Mouse (Mus musculus): ENCODE data around the gene Polr3c. TPM values are rescaled to one million over a fixed set of nuclear protein-coding genes. Genes with fewer than 3 reads are reported as not detected.
"Not testable (repeated sequence)": the region's sequence is repeated elsewhere in the genome, so short reads cannot be mapped to it uniquely, and the experiment has no call there.

The Polr3c gene
- polyA plus RNA-seq, 1 experiment from 2014 or later = 43.7 TPM

GRCm38 (mm10) chr3:96744348-96744747 is 16.9 kb upstream of the Polr3c start:
- H3K27me3 ChIP-seq (ENCODE audit: control insufficient read depth, insufficient read depth, low read length) = no peaks in the 10 kb centered on the region
- H3K27ac ChIP-seq (ENCODE audit: low read depth, low read length) = no peak overlapping the region
- no peak for ATAC-seq (ENCODE audit: insufficient read depth, low FRiP score, low TSS enrichment)
- H3K4me2 ChIP-seq (ENCODE audit: low read depth) = no peak overlapping the region
- DNase-seq (ENCODE audit: low spot score) = no peak
- WGBS = 98% methylated on average over 3 of the region's 3 CpGs
- no peak overlapping the region for H3K9ac ChIP-seq (ENCODE audit: low read length)
- no peaks in the 10 kb centered on the region for H3K36me3 ChIP-seq (ENCODE audit: control insufficient read depth, insufficient read depth, low read length)
- no peaks in the 10 kb centered on the region for H3K9me3 ChIP-seq (ENCODE audit: control insufficient read depth, low read length)
- H3K4me3 ChIP-seq (ENCODE audit: low read depth, low read length) = no peak overlapping the region
- no peaks in the 10 kb centered on the region for H3K4me1 ChIP-seq (ENCODE audit: control insufficient read depth, insufficient read depth, low read length)

DNA sequence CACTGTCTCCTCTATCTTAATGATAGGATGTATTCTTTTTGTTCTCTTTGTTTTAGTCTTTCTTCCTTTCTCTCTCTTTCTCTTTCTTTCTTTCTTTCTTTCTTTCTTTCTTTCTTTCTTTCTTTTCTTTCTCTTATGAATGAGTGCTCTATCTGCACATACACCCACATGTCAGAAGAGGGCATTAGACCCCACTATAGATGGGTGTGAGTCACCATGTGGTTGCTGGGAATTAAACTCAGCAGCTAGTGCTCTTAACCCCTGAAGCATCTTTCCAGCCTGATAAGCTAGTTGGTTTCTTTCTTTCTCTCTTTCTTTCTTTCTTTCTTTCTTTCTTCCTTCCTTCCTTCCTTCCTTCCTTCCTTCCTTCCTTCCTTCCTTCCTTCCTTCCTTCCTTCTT is 12.9 kb upstream of the Polr3c start:
- H3K4me1 ChIP-seq (ENCODE audit: control insufficient read depth, insufficient read depth, low read length); H3K9me3 ChIP-seq (ENCODE audit: control insufficient read depth, low read length); DNase-seq (ENCODE audit: low spot score); H3K27ac ChIP-seq (ENCODE audit: low read depth, low read length); H3K9ac ChIP-seq (ENCODE audit: low read length); H3K27me3 ChIP-seq (ENCODE audit: control insufficient read depth, insufficient read depth, low read length); H3K4me2 ChIP-seq (ENCODE audit: low read depth); H3K4me3 ChIP-seq (ENCODE audit: low read depth, low read length); ATAC-seq (ENCODE audit: insufficient read depth, low FRiP score, low TSS enrichment); H3K36me3 ChIP-seq (ENCODE audit: control insufficient read depth, insufficient read depth, low read length): not testable (repeated sequence)

DNA sequence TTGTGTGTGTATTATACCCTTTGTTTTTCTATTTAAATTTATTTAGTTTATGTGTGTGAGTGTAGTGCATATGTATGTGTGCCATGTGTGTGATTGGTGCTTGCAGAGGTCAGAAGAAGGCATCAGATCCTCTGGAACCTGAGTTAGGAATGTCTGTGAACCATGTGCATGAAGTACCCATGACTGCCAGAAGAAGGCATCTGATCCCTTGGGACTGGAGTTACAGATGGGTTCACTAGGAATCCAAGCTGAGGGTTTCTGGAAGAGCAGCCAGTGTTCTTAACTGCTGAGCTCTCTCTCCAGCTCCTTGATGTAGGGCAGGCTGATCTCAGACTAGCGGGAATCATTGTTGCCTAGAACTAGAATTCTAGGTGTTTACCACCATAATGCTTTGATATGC is 10.6 kb upstream of the Polr3c start:
- no peak for DNase-seq (ENCODE audit: low spot score)
- 84% methylated on average over 1 of the region's 1 CpGs for WGBS
- no peak overlapping the region for H3K9ac ChIP-seq (ENCODE audit: low read length)
- no peaks in the 10 kb centered on the region for H3K36me3 ChIP-seq (ENCODE audit: control insufficient read depth, insufficient read depth, low read length)
- no peak overlapping the region for H3K27ac ChIP-seq (ENCODE audit: low read depth, low read length)
- H3K4me3 ChIP-seq (ENCODE audit: low read depth, low read length) = no peak overlapping the region
- no peaks in the 10 kb centered on the region for H3K27me3 ChIP-seq (ENCODE audit: control insufficient read depth, insufficient read depth, low read length)
- ATAC-seq (ENCODE audit: insufficient read depth, low FRiP score, low TSS enrichment) = no peak
- no peaks in the 10 kb centered on the region for H3K4me1 ChIP-seq (ENCODE audit: control insufficient read depth, insufficient read depth, low read length)
- no peak overlapping the region for H3K4me2 ChIP-seq (ENCODE audit: low read depth)
- H3K9me3 ChIP-seq (ENCODE audit: control insufficient read depth, low read length) = no peaks in the 10 kb centered on the region

- no peaks in the 10 kb centered on the region for H3K36me3 ChIP-seq (ENCODE audit: control insufficient read depth, insufficient read depth, low read length)
- H3K27me3 ChIP-seq (ENCODE audit: control insufficient read depth, insufficient read depth, low read length) = no peaks in the 10 kb centered on the region
- H3K4me2 ChIP-seq (ENCODE audit: low read depth) = no peak overlapping the region
- H3K9ac ChIP-seq (ENCODE audit: low read length) = no peak overlapping the region
- H3K4me1 ChIP-seq (ENCODE audit: control insufficient read depth, insufficient read depth, low read length) = no peaks in the 10 kb centered on the region
- H3K4me3 ChIP-seq (ENCODE audit: low read depth, low read length) = no peak overlapping the region
- H3K9me3 ChIP-seq (ENCODE audit: control insufficient read depth, low read length) = no peaks in the 10 kb centered on the region
- DNase-seq (ENCODE audit: low spot score) (no peak), ATAC-seq (ENCODE audit: insufficient read depth, low FRiP score, low TSS enrichment) (no peak)
- no peak overlapping the region for H3K27ac ChIP-seq (ENCODE audit: low read depth, low read length)
- WGBS = 70% methylated on average over 1 of the region's 1 CpGs
These were observed 9.7 kb upstream of the Polr3c start for GRCm38 (mm10) chr3:96737013-96737740.

GRCm38 (mm10) chr3:96735200-96735599 is 7.8 kb upstream of the Polr3c start:
- Histone ChIP-seq H3K4me1 (ENCODE audit: control insufficient read depth, insufficient read depth, low read length) (no peaks in the 10 kb centered on the region), H3K4me2 (ENCODE audit: low read depth) (no peak overlapping the region), H3K4me3 (ENCODE audit: low read depth, low read length) (no peak overlapping the region), H3K9me3 (ENCODE audit: control insufficient read depth, low read length) (no peaks in the 10 kb centered on the region), H3K9ac (ENCODE audit: low read length) (no peak overlapping the region), H3K36me3 (ENCODE audit: control insufficient read depth, insufficient read depth, low read length) (no peaks in the 10 kb centered on the region), H3K27ac (ENCODE audit: low read depth, low read length) (no peak overlapping the region), H3K27me3 (ENCODE audit: control insufficient read depth, insufficient read depth, low read length) (no peaks in the 10 kb centered on the region)
- 95% methylated on average over 2 of the region's 2 CpGs for WGBS
- no peak for DNase-seq (ENCODE audit: low spot score)
- no peak for ATAC-seq (ENCODE audit: insufficient read depth, low FRiP score, low TSS enrichment)

DNA sequence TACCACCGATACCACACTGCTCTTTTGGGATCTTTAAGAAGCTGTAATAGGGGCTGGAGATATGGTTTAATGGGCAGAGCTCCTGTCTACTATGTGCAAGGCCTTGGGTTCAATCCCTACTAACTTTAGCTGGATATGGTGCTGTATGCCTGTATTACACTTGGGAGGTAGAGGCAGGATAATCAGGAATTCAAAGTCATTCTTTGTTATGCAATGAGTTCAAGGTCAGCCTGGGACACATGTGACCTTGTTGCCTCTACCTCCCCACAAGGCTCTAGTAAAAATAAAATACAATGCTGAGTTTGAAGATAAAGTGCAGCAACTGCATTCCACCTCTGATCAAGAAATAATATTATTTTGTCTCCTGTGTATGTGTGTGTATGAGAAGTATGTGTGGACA is 6.6 kb upstream of the Polr3c start:
- DNase-seq (ENCODE audit: low spot score) (no peak), ATAC-seq (ENCODE audit: insufficient read depth, low FRiP score, low TSS enrichment) (no peak)
- no peak overlapping the region for H3K4me3 ChIP-seq (ENCODE audit: low read depth, low read length)
- peaks cover 2% of the 10 kb centered on the region for H3K4me1 ChIP-seq (ENCODE audit: control insufficient read depth, insufficient read depth, low read length)
- no peaks in the 10 kb centered on the region for H3K27me3 ChIP-seq (ENCODE audit: control insufficient read depth, insufficient read depth, low read length)
- 91% methylated on average over 1 of the region's 1 CpGs for WGBS
- H3K27ac ChIP-seq (ENCODE audit: low read depth, low read length) = no peak overlapping the region
- no peak overlapping the region for H3K4me2 ChIP-seq (ENCODE audit: low read depth)
- H3K9ac ChIP-seq (ENCODE audit: low read length) = no peak overlapping the region
- no peaks in the 10 kb centered on the region for H3K36me3 ChIP-seq (ENCODE audit: control insufficient read depth, insufficient read depth, low read length)
- no peaks in the 10 kb centered on the region for H3K9me3 ChIP-seq (ENCODE audit: control insufficient read depth, low read length)

DNA sequence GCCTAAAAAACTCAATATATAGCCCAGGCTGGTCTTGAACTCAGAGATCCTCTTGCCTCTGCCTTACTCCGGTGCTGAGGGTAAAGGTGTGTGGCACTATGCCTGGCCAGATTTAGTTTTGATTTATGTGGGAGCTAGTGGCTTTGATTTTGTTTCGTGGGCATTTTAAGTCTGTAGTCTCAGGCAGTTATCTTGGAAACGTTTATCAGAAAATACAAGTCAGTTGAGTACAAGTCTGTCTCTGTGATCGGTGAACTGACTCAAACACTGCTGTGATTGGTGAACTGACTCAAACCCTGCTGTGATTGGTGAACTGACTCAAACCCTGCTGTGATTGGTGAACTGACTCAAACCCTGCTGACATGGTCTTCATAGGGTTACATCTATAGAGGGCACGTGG is 3.4 kb upstream of the Polr3c start:
- Histone ChIP-seq H3K27me3 (ENCODE audit: control insufficient read depth, insufficient read depth, low read length) (no peaks in the 10 kb centered on the region), H3K9ac (ENCODE audit: low read length) (no peak overlapping the region), H3K4me1 (ENCODE audit: control insufficient read depth, insufficient read depth, low read length) (peaks cover 15% of the 10 kb centered on the region), H3K4me2 (ENCODE audit: low read depth) (no peak overlapping the region), H3K27ac (ENCODE audit: low read depth, low read length) (no peak overlapping the region), H3K4me3 (ENCODE audit: low read depth, low read length) (no peak overlapping the region), H3K36me3 (ENCODE audit: control insufficient read depth, insufficient read depth, low read length) (no peaks in the 10 kb centered on the region), H3K9me3 (ENCODE audit: control insufficient read depth, low read length) (no peaks in the 10 kb centered on the region)
- DNase-seq (ENCODE audit: low spot score) (no peak), ATAC-seq (ENCODE audit: insufficient read depth, low FRiP score, low TSS enrichment) (no peak)
- WGBS = 78% methylated on average over 5 of the region's 5 CpGs

DNA sequence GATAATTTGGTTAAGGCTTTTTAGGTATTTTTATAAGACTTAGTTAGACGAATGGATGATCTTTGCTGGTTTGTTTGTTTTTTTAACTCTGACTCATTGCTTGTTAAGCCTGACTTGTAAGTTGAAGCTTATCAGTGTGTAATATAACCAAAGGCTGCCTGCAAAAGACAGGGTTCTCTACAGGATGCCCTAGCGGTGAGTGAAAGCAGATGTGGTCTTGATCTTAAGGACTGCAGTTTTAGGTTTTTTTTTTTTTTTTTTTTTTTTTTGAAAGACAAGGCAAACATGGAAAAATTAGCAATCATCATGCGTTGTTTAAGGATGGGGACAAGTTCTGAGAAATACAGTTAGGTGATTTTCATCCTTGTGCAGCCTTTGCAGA is 2.0 kb upstream of the Polr3c start:
- no peaks in the 10 kb centered on the region for H3K36me3 ChIP-seq (ENCODE audit: control insufficient read depth, insufficient read depth, low read length)
- H3K4me3 ChIP-seq (ENCODE audit: low read depth, low read length) = no peak overlapping the region
- H3K27ac ChIP-seq (ENCODE audit: low read depth, low read length) = no peak overlapping the region
- peaks cover 15% of the 10 kb centered on the region for H3K4me1 ChIP-seq (ENCODE audit: control insufficient read depth, insufficient read depth, low read length)
- ATAC-seq (ENCODE audit: insufficient read depth, low FRiP score, low TSS enrichment) = no peak
- no peak overlapping the region for H3K9ac ChIP-seq (ENCODE audit: low read length)
- DNase-seq (ENCODE audit: low spot score) = no peak
- WGBS = 64% methylated on average over 3 of the region's 3 CpGs
- no peak overlapping the region for H3K4me2 ChIP-seq (ENCODE audit: low read depth)
- no peaks in the 10 kb centered on the region for H3K27me3 ChIP-seq (ENCODE audit: control insufficient read depth, insufficient read depth, low read length)
- no peaks in the 10 kb centered on the region for H3K9me3 ChIP-seq (ENCODE audit: control insufficient read depth, low read length)

GRCm38 (mm10) chr3:96728634-96729402 is 1.4 kb upstream of the Polr3c start:
- Histone ChIP-seq H3K36me3 (ENCODE audit: control insufficient read depth, insufficient read depth, low read length) (no peaks in the 10 kb centered on the region), H3K4me3 (ENCODE audit: low read depth, low read length) (peak overlapping the region; percentile 63), H3K9ac (ENCODE audit: low read length) (no peak overlapping the region; the same call in 1 of the 2 replicates), H3K27me3 (ENCODE audit: control insufficient read depth, insufficient read depth, low read length) (no peaks in the 10 kb centered on the region), H3K4me1 (ENCODE audit: control insufficient read depth, insufficient read depth, low read length) (peaks cover 15% of the 10 kb centered on the region), H3K4me2 (ENCODE audit: low read depth) (peak overlapping the region; percentile 64), H3K27ac (ENCODE audit: low read depth, low read length) (no peak overlapping the region), H3K9me3 (ENCODE audit: control insufficient read depth, low read length) (no peaks in the 10 kb centered on the region)
- no peak for ATAC-seq (ENCODE audit: insufficient read depth, low FRiP score, low TSS enrichment)
- no peak for DNase-seq (ENCODE audit: low spot score)
- 62% methylated on average over 7 of the region's 7 CpGs for WGBS
